Mouse (Mus musculus) midbrain, embryonic 13.5 days (tissue): ENCODE measurements around the gene Yipf1. TPM values are rescaled to one million over a fixed set of nuclear protein-coding genes. Genes with fewer than 3 reads are reported as not detected.

Source experiments
- ATAC-seq: fragments of 200-750 bp; cut with Nextera tagmentation; 2 replicates; pipeline ENCODE4 v1.8.0; 2017; ENCODE audit warnings: mild to moderate bottlenecking, moderate TSS enrichment, moderate library complexity
- H3K27ac ChIP-seq: fragments of 300-500 bp; sonication (generic); 2 replicates; pipeline ENCODE4 v1.5.1; 2015; ENCODE audit warnings: inconsistent platforms, mild to moderate bottlenecking, moderate library complexity
- H3K27me3 ChIP-seq: fragments of 300-500 bp; sonication (generic); 2 replicates; pipeline ENCODE4 v1.6.1; 2015; ENCODE audit warnings: mild to moderate bottlenecking, inconsistent platforms
- H3K36me3 ChIP-seq: fragments of 300-500 bp; sonication (generic); 2 replicates; pipeline ENCODE4 v1.6.1; 2015; ENCODE audit warnings: mild to moderate bottlenecking, inconsistent platforms
- H3K4me1 ChIP-seq: fragments of 300-500 bp; sonication (generic); replicated peaks from 2 replicates; pipeline ENCODE4 v1.6.1; 2015; ENCODE audit warnings: inconsistent platforms
- H3K4me2 ChIP-seq: fragments of 300-500 bp; sonication (generic); replicated peaks from 2 replicates; pipeline ENCODE4 v1.6.1; 2015; ENCODE audit warnings: moderate library complexity, mild to moderate bottlenecking, inconsistent platforms
- H3K4me3 ChIP-seq: fragments of 300-500 bp; sonication (generic); replicated peaks from 2 replicates; pipeline ENCODE4 v1.5.1; 2015; ENCODE audit warnings: mild to moderate bottlenecking, inconsistent platforms
- H3K9ac ChIP-seq: fragments of 300-500 bp; sonication (generic); replicated peaks from 2 replicates; pipeline ENCODE4 v1.6.1; 2015; ENCODE audit warnings: mild to moderate bottlenecking, inconsistent platforms
- H3K9me3 ChIP-seq: fragments of 300-500 bp; sonication (generic); 2 replicates; pipeline ENCODE4 v1.6.1; 2016; ENCODE audit warnings: mild to moderate bottlenecking, inconsistent platforms
- WGBS: fragments of 180-500 bp; shearing (Covaris S2); methylation state at CpG from one replicate; pipeline ENCODE4 v1.1.7; 2015; 5-methylcytosine and 5-hydroxymethylcytosine counted together
- polyA plus RNA-seq: library from polyadenylated mRNA; unstranded; fragments of >200 nt; fragmentation: Nextera tagmentation; extraction: Ambion mirVana; gene quantifications from 2 replicates; pipeline ENCODE4 v1.2.1, GENCODE M21; 2015

Gene Yipf1
- polyA plus RNA-seq, 1 experiment from 2014 or later, result 53.9 TPM

DNA sequence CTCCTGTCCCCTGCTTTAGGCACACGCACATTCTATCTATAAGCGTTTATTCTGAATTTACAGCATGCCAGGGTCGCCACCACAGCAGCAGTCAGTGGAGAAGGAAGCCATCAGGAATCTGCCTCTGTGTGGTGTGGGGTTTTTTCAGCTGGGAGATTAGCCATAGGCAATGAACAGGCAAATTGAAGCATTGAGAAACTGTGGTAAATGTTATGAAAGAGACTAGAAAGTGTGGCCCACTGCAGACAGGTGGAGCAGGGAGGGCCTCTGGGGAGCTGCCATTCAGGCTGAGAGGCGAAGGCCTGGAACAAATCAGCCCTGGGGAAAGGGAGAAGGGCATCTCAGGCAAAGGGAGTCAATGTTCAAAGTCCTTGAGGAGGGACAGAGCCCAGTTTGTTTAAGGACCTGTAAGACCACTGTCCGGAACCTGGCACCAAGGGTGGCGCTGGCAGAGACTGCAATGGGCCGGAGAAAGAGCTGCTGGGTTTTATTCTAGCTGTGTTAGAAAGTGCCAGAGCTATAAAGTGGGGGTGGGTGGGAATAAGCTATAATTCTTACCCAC lies 14.3 kb upstream of the Yipf1 start:
- Histone ChIP-seq H3K9ac (no peak overlapping the region), H3K27ac (no peak overlapping the region), H3K27me3 (no peaks in the 10 kb centered on the region), H3K36me3 (no peaks in the 10 kb centered on the region), H3K9me3 (no peaks in the 10 kb centered on the region), H3K4me2 (no peak overlapping the region), H3K4me1 (no peaks in the 10 kb centered on the region), H3K4me3 (no peak overlapping the region)
- no peak for ATAC-seq
- 85% methylated on average over 7 of the region's 7 CpGs for WGBS

DNA sequence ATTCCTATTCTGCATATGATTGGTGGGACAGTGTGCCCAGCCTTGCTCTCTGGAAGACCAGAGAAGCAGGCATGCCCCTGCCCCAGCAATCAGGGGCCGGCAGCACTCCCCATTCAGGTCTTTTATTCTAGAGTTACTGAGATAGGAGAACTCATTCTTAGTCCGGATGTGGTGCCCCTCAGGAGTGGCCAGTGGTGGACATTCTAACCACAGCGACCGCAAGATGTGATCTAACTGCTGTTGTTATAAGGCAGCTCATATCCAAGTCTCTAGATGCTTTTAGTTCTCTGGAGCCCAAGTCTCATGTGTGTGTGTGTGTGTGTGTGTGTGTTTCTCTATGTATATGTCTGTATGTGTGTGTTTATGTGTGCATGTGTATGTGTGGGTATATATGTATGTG lies 13.8 kb upstream of the Yipf1 start:
- H3K9me3 ChIP-seq, result no peaks in the 10 kb centered on the region
- WGBS, result 82% methylated on average over 4 of the region's 4 CpGs
- H3K36me3 ChIP-seq, result no peaks in the 10 kb centered on the region
- H3K4me2 ChIP-seq, result no peak overlapping the region
- H3K4me3 ChIP-seq, result no peak overlapping the region
- no peak overlapping the region for H3K9ac ChIP-seq
- no peak overlapping the region for H3K27ac ChIP-seq
- H3K27me3 ChIP-seq, result no peaks in the 10 kb centered on the region
- no peaks in the 10 kb centered on the region for H3K4me1 ChIP-seq
- ATAC-seq, result no peak

DNA sequence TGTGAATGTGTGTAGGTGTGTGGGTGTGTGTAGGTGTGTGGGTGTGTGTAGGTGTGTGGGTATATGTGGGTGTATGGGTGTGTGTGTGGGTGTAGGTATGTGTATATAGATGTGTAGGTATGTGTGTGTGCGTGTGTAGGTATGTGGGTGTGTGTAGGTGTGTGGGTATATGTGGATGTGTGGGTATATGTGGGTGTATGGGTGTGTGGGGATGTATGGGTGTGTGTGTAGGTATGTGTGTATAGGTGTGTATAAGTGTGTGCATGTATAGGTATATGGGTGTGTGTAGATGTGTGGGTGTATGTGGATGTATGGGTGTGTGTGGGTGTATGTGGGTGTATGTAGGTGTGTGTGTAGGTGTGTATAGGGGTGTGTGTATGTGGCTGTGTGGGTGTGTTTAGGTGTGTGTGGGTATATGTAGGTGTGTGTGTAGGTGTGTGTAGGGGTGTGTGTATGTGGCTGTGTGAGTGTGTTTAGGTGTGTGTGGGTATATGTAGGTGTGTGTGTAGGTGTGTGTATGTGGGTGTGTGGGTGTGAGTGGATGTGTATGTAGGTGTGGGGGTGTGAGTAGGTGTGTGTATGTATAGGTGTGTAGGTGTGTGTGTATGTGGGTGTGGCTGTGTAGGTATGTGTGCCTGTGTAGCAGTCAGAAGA lies 13.1 kb upstream of the Yipf1 start:
- H3K36me3 ChIP-seq, result no peaks in the 10 kb centered on the region
- H3K27me3 ChIP-seq, result no peaks in the 10 kb centered on the region
- H3K4me2 ChIP-seq, result no peak overlapping the region
- 0 out of 2 replicates have a peak, but pooled peaks have one; percentile 24 for ATAC-seq
- H3K9me3 ChIP-seq, result no peaks in the 10 kb centered on the region
- no peak overlapping the region for H3K27ac ChIP-seq
- no peak overlapping the region for H3K4me3 ChIP-seq
- H3K9ac ChIP-seq, result no peak overlapping the region
- no peaks in the 10 kb centered on the region for H3K4me1 ChIP-seq
- 96% methylated on average over 1 of the region's 1 CpGs for WGBS

DNA sequence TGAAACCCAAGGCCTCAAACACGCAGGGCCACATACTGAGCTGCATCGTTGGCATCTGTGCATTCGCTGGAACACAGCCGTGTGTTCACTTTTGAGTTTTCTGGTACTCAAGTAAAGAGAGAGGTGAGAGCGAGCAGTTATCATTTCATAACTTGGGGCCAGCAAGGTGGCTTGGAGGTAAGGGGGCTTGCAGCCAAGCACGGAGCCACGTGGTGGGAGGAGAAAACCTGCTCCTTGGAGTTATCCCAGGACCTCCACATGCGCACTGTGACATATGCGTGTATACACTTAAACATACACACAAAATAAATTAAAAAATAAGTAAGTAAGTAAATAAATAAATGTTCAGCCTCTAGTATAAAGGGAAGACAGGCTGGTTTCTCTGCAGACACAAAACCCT lies 11.9 kb upstream of the Yipf1 start:
- no peaks in the 10 kb centered on the region for H3K36me3 ChIP-seq
- H3K4me1 ChIP-seq, result no peaks in the 10 kb centered on the region
- no peak overlapping the region for H3K4me3 ChIP-seq
- 93% methylated on average over 9 of the region's 9 CpGs for WGBS
- ATAC-seq, result no peak
- H3K9me3 ChIP-seq, result no peaks in the 10 kb centered on the region
- no peak overlapping the region for H3K9ac ChIP-seq
- H3K27ac ChIP-seq, result no peak overlapping the region
- no peaks in the 10 kb centered on the region for H3K27me3 ChIP-seq
- no peak overlapping the region for H3K4me2 ChIP-seq

DNA sequence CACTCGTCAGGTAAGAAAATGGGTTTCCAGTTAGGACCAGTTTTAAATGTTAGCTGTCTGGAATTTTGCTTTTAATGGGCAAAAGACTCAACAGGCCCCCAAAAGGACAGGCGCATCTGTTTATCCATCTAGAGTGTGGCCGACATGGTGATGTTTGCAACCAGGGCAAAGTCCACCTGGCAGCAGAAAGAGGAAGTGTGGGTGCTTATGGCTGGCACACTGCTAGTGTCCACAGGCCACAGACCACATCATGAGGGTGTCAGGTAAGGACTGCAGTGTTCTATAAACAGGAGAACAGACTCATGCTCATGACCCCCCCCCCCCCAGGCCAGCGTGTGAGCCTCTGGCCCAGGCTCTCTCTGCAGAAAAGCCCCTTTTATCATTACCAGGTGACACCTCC lies 11.3 kb upstream of the Yipf1 start:
- Histone ChIP-seq H3K27me3 (no peaks in the 10 kb centered on the region), H3K27ac (no peak overlapping the region), H3K4me2 (no peak overlapping the region), H3K36me3 (no peaks in the 10 kb centered on the region), H3K4me1 (no peaks in the 10 kb centered on the region), H3K9me3 (no peaks in the 10 kb centered on the region), H3K4me3 (no peak overlapping the region), H3K9ac (no peak overlapping the region)
- no peak for ATAC-seq
- 86% methylated on average over 4 of the region's 4 CpGs for WGBS

DNA sequence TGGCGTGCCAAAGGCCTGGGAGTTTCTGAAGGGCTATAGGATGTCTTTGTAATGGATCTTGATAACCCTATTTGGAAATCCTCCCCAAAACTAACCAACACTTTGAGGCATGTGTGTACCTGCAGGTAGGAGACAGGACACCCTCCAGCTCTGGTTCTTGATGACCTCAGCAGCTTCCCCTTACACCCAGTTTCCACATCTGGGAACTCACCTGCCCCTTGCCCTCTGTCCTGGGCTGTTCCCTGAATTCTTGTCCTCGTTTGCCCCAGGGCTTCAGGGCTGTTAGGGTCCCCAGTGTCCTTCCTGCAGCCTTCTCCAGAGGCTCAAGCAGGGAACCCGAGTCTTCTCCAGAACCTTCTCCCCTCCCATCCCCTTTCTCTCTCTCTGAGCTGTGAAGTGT lies 10.6 kb upstream of the Yipf1 start:
- no peak overlapping the region for H3K4me2 ChIP-seq
- no peak overlapping the region for H3K9ac ChIP-seq
- no peak overlapping the region for H3K27ac ChIP-seq
- 67% methylated on average over 3 of the region's 3 CpGs for WGBS
- H3K4me3 ChIP-seq, result no peak overlapping the region
- H3K27me3 ChIP-seq, result no peaks in the 10 kb centered on the region
- no peaks in the 10 kb centered on the region for H3K4me1 ChIP-seq
- ATAC-seq, result no peak
- H3K9me3 ChIP-seq, result no peaks in the 10 kb centered on the region
- H3K36me3 ChIP-seq, result no peaks in the 10 kb centered on the region

DNA sequence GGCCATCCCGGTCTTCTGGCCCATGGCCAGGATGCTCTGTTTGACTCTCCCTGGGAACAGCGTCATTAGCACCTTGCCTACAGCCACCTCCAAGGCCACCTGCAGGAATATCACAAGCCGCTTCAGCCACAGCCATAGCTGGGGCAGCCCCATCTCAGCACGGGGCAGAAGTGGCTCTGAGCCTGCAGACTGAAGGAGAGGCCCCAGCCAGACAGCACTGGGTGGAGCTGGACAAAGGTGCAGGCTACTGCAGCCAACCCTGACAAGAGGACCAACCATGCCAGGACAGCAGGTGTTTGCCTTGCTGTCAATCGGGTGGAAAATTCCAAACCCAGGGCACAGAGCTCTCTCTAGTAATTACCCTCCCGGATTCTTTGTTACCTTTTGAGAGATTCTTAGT lies 7.2 kb upstream of the Yipf1 start, which contains the start of gene Dio1:
Gene Dio1 (minus strand): TSS at position 204 of the 400 bp plus-strand sequence.
- Histone ChIP-seq H3K27me3 (no peaks in the 10 kb centered on the region), H3K4me2 (no peak within 1 kb of the TSS), H3K9me3 (no peaks in the 10 kb centered on the region), H3K4me3 (no peak within 1 kb of the TSS), H3K4me1 (no peaks in the 10 kb centered on the region), H3K36me3 (no peaks in the 10 kb centered on the region), H3K27ac (no peak within 1 kb of the TSS), H3K9ac (no peak within 1 kb of the TSS)
- WGBS, result 77% methylated on average over 6 of the region's 6 CpGs
- ATAC-seq, result no peak

DNA sequence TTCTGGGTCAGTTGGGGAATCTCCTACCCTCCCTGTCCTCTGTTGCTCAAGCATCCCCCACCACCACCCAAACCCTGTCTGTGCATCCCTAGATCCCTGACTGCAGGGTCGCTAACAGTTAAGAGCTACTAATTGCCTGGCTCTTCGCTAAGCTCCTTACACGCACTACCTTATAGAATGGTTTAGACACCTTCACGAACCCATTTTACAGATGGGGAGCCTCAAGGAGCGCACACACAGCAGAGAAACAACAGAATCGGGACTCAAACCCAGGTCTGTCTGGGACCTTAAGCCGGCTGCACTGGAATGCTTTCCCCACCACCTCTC lies 279 bp downstream of the Yipf1 start:
- WGBS, result 11% methylated on average over 7 of the region's 7 CpGs
- peaks cover 22% of the 10 kb centered on the region for H3K36me3 ChIP-seq
- H3K4me1 ChIP-seq, result peaks cover 14% of the 10 kb centered on the region
- H3K4me2 ChIP-seq, result peak overlapping the region; percentile 74
- H3K4me3 ChIP-seq, result peak overlapping the region; percentile 64
- no peak for ATAC-seq
- no peaks in the 10 kb centered on the region for H3K9me3 ChIP-seq
- no peaks in the 10 kb centered on the region for H3K27me3 ChIP-seq
- H3K9ac ChIP-seq, result peak overlapping the region; percentile 70
- H3K27ac ChIP-seq, result no peak overlapping the region

DNA sequence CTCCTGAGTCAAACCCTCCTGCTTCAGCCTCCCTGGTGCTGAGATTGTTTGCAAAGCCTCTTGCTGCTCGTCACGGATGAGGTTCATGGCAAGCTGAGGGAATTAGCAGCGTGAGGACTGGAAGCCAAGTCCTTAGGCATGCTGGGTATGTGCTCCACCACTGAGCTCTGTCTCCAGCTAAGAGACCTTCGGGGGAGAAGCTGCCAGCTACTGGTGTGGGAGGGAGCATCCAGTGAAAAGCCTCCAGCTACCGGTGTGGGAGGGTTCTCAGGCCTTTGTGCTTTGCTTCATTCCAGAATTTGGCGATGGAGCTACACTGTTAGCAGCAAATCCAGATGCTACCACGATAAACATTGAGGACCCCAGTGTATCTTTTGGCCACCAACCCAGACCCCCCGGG lies 4.5 kb downstream of the Yipf1 start:
- Histone ChIP-seq H3K4me1 (peaks cover 11% of the 10 kb centered on the region), H3K27ac (no peak overlapping the region), H3K4me3 (no peak overlapping the region), H3K27me3 (no peaks in the 10 kb centered on the region), H3K9ac (no peak overlapping the region), H3K9me3 (no peaks in the 10 kb centered on the region), H3K36me3 (peaks cover 63% of the 10 kb centered on the region), H3K4me2 (no peak overlapping the region)
- ATAC-seq, result no peak
- WGBS, result 88% methylated on average over 8 of the region's 8 CpGs

DNA sequence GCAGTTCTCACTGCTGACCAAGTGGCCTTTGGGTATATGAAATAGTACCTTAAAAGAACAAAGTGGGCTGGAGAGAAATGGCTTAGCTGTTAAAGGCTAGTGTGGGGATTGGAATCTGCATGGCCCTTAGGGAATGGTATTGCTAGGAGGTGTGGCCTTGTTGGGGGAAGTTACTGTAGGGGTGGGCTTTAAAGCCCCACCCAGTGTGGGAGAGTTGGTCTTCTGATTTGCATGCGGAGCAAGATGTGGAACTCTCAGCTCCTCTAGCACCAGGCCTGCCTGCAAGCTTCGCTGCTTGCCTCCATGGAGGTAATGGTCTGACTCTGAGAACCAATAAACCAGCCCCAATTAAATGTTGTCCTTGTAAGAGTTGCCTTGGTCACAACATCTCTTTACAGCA lies 6.9 kb downstream of the Yipf1 start:
- 89% methylated on average over 2 of the region's 2 CpGs for WGBS
- H3K36me3 ChIP-seq, result peaks cover 76% of the 10 kb centered on the region

DNA sequence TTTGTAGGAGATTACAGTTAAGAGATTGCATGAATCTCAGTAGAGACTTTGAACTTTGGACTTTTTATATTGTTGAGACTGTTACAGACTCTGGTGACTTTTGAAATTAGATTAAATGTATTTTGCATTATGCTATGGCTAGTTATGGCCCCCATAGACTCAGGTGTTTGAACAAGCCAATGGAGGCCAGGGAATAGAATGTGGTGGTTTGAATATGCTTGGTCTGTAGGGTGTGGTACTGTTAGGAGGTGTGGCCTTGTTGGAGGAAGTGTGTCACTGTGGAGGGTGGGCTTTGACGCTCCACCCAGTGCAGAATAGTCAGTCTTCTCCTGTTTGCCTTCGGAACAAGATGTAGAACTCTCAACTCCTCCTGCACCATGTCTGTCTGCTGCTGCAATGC lies 8.9 kb downstream of the Yipf1 start:
- H3K36me3 ChIP-seq, result peaks cover 81% of the 10 kb centered on the region
- H3K27me3 ChIP-seq, result no peaks in the 10 kb centered on the region
- WGBS, result 96% methylated on average over 2 of the region's 2 CpGs

More for the DNA sequence above, 6.9 kb downstream of the Yipf1 start:
- Histone ChIP-seq H3K9me3 (no peaks in the 10 kb centered on the region), H3K4me2 (no peak overlapping the region), H3K27ac (no peak overlapping the region), H3K4me3 (no peak overlapping the region), H3K27me3 (no peaks in the 10 kb centered on the region), H3K9ac (no peak overlapping the region), H3K4me1 (no peaks in the 10 kb centered on the region)
- ATAC-seq, result no peak

DNA sequence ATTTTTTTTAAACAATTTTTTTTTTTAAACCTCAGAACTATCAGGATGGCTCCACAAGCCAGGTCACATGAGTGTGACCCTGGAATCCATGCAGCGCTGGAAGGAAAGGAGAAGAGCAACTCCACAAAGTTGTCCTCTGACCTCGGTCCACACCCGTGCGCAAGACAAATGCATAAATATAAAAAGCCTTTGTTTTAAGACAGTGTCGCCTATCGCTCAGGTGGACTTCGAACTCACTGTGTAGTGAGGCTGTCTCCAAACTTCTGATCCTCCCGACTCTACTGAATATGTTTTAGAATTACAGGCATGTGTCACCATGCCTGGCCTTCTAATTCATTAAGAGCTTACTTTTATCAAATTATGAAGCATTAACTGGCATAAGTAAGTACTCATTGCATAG lies 14.4 kb downstream of the Yipf1 start:
- WGBS, result 95% methylated on average over 8 of the region's 8 CpGs
- H3K4me1 ChIP-seq, result no peaks in the 10 kb centered on the region
- no peak for ATAC-seq
- H3K9ac ChIP-seq, result no peak overlapping the region
- H3K4me3 ChIP-seq, result no peak overlapping the region
- peaks cover under 1% of the 10 kb centered on the region; the same call in 1 of the 2 replicates for H3K9me3 ChIP-seq
- H3K4me2 ChIP-seq, result no peak overlapping the region
- H3K27me3 ChIP-seq, result no peaks in the 10 kb centered on the region
- peaks cover 35% of the 10 kb centered on the region for H3K36me3 ChIP-seq
- no peak overlapping the region for H3K27ac ChIP-seq

More for the DNA sequence above, 8.9 kb downstream of the Yipf1 start:
- Histone ChIP-seq H3K4me3 (no peak overlapping the region), H3K4me2 (no peak overlapping the region), H3K9me3 (no peaks in the 10 kb centered on the region), H3K9ac (no peak overlapping the region), H3K27ac (no peak overlapping the region), H3K4me1 (no peaks in the 10 kb centered on the region)
- ATAC-seq, result no peak

DNA sequence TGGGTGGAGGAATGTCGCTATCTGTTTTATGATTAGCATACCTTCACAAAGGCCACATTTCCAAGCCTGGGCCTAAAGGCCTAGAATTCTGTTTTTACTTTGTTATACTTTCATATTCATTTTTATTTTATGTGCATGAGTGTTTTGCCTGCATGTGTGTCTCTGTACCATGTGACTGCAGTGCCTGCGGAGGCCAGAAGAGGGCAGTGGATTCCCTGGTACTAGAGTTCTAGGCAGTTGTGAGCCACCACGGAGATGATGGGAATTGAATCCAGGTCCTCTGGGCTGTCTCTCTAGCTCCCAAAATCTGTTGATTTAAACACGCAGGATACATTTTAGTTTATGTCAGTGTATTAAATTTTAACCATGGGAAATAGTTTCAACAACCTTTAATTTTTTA lies 19.4 kb downstream of the Yipf1 start:
- peaks cover 3% of the 10 kb centered on the region; the same call in 1 of the 2 replicates for H3K9me3 ChIP-seq
- 90% methylated on average over 4 of the region's 4 CpGs for WGBS
- H3K9ac ChIP-seq, result no peak overlapping the region

More for the DNA sequence above, 19.4 kb downstream of the Yipf1 start:
- Histone ChIP-seq H3K4me3 (no peak overlapping the region), H3K36me3 (peaks cover 11% of the 10 kb centered on the region; the same call in 1 of the 2 replicates), H3K4me2 (no peak overlapping the region), H3K27me3 (no peaks in the 10 kb centered on the region), H3K27ac (no peak overlapping the region), H3K4me1 (no peaks in the 10 kb centered on the region)
- no peak for ATAC-seq
